Mouse (Mus musculus): ENCODE results near the gene Gm27021.

- TF ChIP-seq CHD2 (IDR thresholded peaks at IDR 0.05; ENCODE audit: low read length), result no peak
- no peak for TF ChIP-seq BHLHE40 (IDR thresholded peaks at IDR 0.05; ENCODE audit: borderline replicate concordance, low read depth, low read length)
- no peak for TF ChIP-seq MXI1 (IDR thresholded peaks at IDR 0.05; ENCODE audit: low read depth, low read length)
- no peak for TF ChIP-seq USF1 (IDR thresholded peaks at IDR 0.05; ENCODE audit: low read depth, low read length)
Measured at GRCm38 (mm10) chr8:120697154-120697978, 29.5 kb upstream of the Gm27021 start.

Measured in MEL (cell line).